Mouse (Mus musculus) C2C12 (cell line): ENCODE data around the gene Olfr1404.
"Not testable (repeated sequence)": the region's sequence is repeated elsewhere in the genome, so short reads cannot be mapped to it uniquely, and the experiment has no call there.

Source experiments
- CTCF ChIP-seq: IDR thresholded peaks from one replicate; pipeline ENCODE4 v1.5.1; 2011; ENCODE audit not compliant: control insufficient read depth, insufficient read depth, insufficient read length
- MAX ChIP-seq: IDR thresholded peaks from one replicate; pipeline ENCODE4 v1.6.1; 2011; ENCODE audit warnings: mild to moderate bottlenecking, control low read depth
- MYOD1 ChIP-seq: IDR thresholded peaks from one replicate; pipeline ENCODE4 v1.6.1; 2011; ENCODE audit warnings: low read depth; ENCODE audit not compliant: control insufficient read depth, insufficient read length
- MYOG ChIP-seq: IDR thresholded peaks from one replicate; pipeline ENCODE4 v1.6.1; 2011; ENCODE audit not compliant: control insufficient read depth, insufficient read length; ENCODE audit errors: extremely low read depth

- not testable (repeated sequence) for TF ChIP-seq MYOD1, CTCF, MAX, MYOG
Observed at GRCm38 (mm10) chr1:173237004-173237403, 24.8 kb downstream of the Olfr1404 start.
